Mouse (Mus musculus): ENCODE measurements around the gene Gapdhs.

The Gapdhs gene

GRCm38 (mm10) chr7:30681897-30682296 is 61.6 kb downstream of the Gapdhs start:
- DNase-seq (ENCODE audit: low read depth, low spot score): no peak

Data from skeletal muscle tissue, adult 2 months (tissue).